Mouse (Mus musculus) Muller cell, postnatal 12 days (primary cell): Measurements from ENCODE around the gene 1700028K03Rik.
A peak's percentile ranks its signal among the peaks of the same experiment; 100 is the strongest.

ENCODE experiments used
- DNase-seq: peaks from one replicate; pipeline ENCODE4 v3.0.0-alpha.2; 2015; ENCODE audit errors: inconsistent ontology term

The 1700028K03Rik gene

GRCm38 (mm10) chr5:107534581-107534980 is at the start of gene 1700028K03Rik:
TSS of gene 1700028K03Rik (plus strand) at chr5:107534709.
- DNase-seq, result no peak

DNA sequence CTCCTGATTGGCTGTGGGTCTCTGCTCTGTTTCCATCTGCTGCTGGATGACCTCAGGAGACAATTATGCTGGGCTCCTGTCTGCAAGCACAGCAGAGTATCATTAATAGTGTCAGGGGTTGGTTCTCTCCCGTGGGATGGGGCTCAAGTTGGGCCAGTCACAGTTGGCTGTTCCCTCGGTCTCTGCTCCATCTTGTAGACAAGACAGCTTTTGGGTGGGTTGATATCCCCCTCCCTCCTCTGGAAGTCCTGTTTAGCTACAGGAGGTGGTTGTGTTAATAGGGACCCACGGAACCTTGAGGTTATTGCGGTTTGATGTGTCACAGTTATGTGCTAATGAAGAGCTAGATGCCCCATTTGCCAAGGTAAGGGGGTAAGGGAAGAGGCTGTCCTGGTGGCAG is 45.5 kb upstream of the 1700028K03Rik start:
- peak; percentile 63 for DNase-seq

- no peak for DNase-seq
These were observed 43.5 kb upstream of the 1700028K03Rik start for GRCm38 (mm10) chr5:107491036-107491435.

- DNase-seq, result no peak
These were observed 42.0 kb upstream of the 1700028K03Rik start for GRCm38 (mm10) chr5:107492471-107492870.

- no peak for DNase-seq
These were observed 39.8 kb upstream of the 1700028K03Rik start for GRCm38 (mm10) chr5:107494759-107495158.

DNA sequence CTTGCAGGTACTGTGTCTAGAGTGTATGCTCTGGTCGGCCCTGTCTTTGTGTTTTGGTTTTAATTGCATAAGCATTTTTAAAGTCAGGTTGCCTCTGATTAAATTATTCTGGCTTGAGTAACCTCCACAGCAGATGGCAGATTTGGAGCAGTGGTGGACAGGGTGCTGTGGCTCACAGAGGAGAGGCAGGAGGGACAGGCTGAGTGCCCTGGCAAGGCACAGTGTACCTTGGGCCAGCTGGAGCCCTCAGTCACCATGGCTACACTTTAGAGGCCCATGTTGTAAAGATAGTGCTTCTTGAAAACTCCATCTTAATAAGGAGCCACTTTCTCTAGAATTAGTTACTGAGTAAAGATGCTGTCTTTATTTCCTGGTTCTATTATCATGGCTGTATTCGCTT is 38.5 kb upstream of the 1700028K03Rik start:
- no peak for DNase-seq

DNA sequence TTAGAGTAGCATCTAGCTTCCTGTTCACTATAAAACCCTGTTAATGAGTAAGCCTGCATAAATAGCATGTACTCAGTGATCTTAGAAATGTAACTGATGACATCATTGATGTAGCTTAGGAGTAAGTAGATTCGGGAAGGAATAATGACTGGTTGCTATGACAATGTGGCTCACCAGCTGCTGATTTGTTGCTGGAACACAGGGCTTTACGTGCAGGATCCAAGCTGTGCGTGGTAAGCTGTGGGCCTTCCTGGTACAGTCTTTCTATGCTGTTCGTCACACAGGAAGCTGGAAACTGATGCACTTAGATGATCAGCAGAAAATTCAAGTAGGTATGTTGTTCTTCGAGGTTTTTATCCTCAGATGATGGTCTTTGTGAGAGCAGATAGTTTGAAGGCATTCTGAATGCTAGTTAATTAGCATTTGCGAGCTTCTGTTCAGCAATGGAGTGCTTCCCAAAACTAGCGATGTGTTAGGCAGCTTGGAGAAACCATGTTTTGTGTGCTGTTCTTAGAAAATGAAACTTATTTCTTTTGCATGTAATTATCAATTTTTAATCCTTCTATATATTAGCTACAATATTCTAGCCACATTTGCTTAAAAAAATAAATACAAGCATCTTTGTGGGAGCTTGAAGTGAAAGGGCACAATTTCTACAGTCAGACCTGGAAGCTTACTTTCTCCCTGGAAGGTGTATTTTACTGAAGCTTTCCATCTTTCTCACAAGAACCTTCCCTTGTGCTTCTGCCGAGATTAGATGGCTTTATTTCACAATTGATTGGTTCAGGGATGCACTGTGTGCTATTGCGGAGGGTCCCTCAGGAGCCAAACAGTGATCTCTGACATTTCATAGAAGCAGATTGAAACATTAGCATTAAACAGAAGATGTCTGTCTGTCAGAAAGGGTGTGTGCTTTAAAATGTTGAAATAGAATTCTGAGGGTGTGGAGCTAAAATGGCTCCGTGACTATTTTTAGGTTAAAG is 36.7 kb upstream of the 1700028K03Rik start:
- peak; percentile 5 for DNase-seq

DNA sequence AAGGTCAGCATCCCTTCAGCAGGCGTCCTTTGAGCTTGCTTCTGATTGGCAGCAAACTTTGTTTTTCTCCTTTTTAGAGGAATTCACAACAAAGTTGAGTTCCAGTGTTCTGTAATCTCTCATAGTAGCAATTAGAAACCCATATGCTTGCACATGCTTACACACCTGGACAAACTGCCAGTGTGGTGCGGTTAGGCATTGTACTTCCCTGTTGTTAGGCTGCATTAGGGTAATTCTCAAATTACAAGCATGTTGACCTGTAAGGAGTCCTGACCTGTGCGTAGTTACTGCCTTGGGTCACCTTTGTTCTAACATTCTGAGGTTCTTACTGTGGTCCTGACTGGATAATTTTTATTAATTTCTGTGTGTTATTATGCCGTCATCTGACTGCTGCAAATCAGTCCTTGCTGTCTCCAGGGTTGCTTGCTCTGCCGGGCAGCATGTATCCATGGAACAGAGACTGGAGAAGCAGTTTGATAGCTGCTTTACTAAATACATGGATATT is 35.7 kb upstream of the 1700028K03Rik start:
- no peak for DNase-seq

DNA sequence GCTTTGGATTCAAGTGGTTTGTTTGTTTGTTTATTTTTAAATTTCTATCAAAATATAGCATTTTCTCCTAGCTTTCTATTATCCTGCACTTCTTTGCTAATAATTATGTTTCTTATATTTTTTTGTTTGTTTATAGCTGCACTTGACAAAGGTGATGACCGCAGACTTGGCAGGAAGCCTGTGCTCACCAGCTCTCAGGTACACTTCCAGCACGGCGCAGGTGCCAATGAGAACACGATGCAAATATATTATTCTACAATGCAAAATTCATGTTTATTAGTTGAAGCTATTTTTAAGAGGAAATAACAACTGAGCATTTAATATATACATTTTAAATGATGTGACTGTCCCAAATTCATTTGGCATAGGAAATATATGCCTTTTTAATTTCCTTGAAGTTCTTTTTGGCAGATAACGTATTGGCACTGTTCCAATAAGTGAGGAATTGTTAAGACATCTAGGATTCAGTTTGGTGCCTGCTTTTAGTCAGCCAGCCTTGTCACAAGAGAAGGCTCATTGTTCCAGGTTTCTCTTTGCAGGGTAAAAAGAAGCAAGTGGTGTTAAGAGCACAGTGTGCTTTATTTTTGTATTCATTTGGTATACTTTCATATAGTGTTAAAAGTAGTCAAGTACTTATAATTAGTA is 34.5 kb upstream of the 1700028K03Rik start:
- no peak for DNase-seq

DNA sequence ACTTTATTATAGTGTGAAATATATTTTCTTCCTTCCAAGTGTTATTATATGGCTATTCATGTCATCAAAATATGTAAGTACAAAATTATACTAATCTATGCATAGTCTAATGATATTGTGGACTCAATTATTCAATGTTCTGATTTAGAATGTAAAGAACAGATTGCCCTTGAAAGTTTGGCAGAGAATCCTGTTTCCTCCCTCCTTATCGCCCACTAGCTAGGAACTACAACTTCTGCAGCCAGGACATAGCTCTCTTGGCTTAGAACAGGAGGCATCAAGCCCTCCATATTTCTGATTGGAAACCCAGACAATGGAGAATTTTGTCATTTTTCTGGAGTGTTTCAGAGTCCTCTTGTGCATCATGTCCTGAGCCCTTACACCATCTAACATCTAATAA is 33.8 kb upstream of the 1700028K03Rik start:
- DNase-seq, result no peak

GRCm38 (mm10) chr5:107507321-107507720 is 27.2 kb upstream of the 1700028K03Rik start, which contains the start of gene Gm42669:
TSS of gene Gm42669 (plus strand) at chr5:107507621.
- no peak for DNase-seq

DNA sequence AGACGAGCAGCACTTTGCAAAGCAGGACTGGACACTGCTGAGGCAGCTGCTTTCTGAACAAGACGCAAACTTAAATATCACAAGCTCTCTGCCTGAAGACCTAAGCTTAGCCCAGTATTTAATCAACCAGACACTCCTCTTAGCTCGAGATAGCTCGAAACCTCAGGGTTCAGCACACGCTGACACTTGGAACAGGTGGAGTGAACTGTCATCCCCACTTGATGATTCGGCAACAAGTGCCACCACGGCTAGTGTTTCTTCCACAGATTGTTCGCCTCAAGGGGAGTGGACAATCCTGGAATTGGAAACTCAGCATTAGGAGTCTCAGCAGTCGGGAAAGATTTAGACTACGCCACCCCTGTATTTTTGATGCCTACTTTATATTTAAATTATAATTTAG is 24.0 kb upstream of the 1700028K03Rik start:
- DNase-seq, result no peak

- no peak for DNase-seq
These were observed 23.2 kb upstream of the 1700028K03Rik start for GRCm38 (mm10) chr5:107511326-107511725.

DNA sequence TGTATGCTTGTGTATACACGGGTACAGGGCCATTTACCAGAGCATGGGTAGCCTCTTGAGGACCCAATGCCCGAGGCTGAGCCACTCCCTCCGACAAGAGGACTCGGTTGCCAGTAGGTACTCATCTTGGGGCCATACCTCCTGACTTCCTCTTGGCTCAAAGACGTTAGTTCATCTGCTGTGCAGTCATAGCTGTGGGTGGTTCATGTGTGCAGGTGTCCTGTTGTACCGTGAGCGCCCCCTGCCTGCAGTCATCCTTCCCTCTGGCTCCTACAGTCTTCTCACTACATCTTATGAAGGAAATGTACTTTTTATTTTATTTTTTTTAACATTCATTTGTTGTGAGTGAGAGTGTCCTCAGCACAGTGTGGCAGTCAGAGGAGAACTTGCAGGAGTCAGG is 20.9 kb upstream of the 1700028K03Rik start:
- DNase-seq, result peak; percentile 7

GRCm38 (mm10) chr5:107515453-107515852 is 19.1 kb upstream of the 1700028K03Rik start:
- DNase-seq, result no peak

- DNase-seq, result no peak
These were observed 18.4 kb upstream of the 1700028K03Rik start for GRCm38 (mm10) chr5:107516087-107516486.

DNA sequence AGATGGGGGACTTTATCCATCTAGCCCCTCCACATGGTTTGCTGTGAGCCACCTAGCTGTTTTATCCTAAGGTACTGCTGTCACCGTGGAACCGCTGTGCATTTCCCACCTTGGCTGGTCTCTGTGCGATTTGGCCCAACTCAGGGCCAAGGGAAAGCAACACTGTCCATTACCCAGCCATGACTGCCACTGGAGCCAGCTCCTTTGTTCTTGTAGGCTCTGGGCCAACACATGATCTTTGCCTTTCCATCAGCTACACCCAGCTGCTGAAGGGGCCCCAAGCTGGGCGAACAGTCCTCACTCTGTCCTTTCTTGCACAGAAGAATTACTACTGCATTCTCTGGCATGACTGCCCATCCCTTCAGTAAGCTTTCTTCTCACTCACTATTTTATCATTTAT is 15.9 kb upstream of the 1700028K03Rik start:
- DNase-seq, result no peak

- no peak for DNase-seq
These were observed 13.1 kb upstream of the 1700028K03Rik start for GRCm38 (mm10) chr5:107521386-107521785.

DNA sequence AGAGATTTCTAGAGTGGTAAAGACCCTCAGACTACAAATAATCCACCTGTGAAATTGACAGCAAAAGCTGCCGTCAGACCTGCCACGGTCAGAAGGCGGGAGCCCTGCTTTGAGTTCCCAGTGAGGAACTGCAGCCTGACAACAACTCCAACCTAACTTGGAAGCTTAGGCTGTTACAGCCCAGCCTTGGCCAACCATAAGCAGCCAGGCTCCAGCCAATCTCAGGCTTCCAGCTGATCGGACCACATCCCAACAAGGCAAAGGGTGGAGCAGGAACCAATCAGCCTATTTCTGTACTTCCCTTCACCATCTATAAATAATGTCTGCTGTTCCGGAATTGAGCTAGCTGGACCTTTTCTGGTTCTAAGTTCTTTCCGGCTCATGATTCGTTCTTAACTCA is 12.6 kb upstream of the 1700028K03Rik start:
- no peak for DNase-seq

- DNase-seq, result no peak
These were observed 10.2 kb upstream of the 1700028K03Rik start for GRCm38 (mm10) chr5:107524281-107524680.

DNA sequence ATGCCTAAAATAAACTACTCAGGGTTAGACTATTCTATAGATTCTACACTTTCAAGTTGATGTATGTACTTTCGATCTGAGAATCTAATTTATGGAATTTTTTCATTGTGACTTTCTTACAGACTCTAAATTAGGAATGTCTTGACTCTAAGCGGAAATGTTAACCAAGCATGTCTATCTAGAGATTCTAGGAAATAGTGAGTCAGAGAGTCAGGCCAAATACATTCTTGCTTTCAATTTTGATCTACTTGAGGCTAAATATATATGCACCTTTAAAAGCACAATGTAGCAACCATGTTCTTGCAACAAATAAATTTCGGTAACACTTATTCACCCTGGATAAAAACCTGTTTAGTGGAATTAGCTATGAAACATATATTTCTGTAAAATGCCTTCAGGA is 5.7 kb upstream of the 1700028K03Rik start:
- DNase-seq, result no peak

GRCm38 (mm10) chr5:107533590-107533989 is 919 bp upstream of the 1700028K03Rik start:
- no peak for DNase-seq

DNA sequence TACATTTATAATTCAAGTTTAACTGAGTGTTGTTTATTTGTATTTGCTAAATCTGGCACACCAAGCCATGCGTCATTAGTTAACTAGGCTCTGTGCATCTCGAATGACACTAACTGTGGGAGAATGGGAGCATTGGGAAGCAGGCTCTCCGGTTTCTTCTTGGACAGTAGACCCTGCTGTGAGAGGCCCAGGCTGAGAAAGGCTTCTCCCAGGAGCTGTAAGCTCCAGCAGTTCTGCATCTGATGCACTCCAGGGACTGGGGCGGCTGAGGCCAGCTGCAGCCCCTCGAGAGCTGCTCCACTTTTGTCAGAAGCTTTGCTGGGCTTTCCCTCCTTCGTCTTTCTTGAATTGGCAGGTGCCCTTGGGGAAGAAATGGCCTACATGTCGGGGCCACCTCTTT is 7.2 kb downstream of the 1700028K03Rik start:
- DNase-seq, result peak; percentile 5
